Mouse (Mus musculus): Measurements from ENCODE around the gene Rxylt1. TPM values are rescaled to one million over a fixed set of nuclear protein-coding genes. Genes with fewer than 3 reads are reported as not detected.
A peak's percentile ranks its signal among the peaks of the same experiment; 100 is the strongest.

Gene Rxylt1
- total RNA-seq, 1 experiment: 49.9 TPM

GRCm38 (mm10) chr10:122040372-122040771 is 56.8 kb downstream of the Rxylt1 start:
- in situ Hi-C loops (cut with MboI; ENCODE audit: low sequenced_read_pairs in 2 of 2, unreplicated experiment in 2 of 2): loop anchor here (5.0 to 25.0 kb wide), 2 partner anchors 278 to 338 kb away; no protein-coding TSS in a partner anchor
- Histone ChIP-seq H3K4me1 (ENCODE audit: control insufficient read depth in 2 of 2, insufficient read depth in 2 of 2, low read length in 2 of 2, poor library complexity in 1 of 2) (0 out of 4 replicates have a peak, but pooled peaks cover 0 to 2% of the 10 kb centered on the region in 2 experiments), H3K36me3 (ENCODE audit: control insufficient read depth, insufficient read depth, low read length, poor library complexity, severe bottlenecking) (no peaks in the 10 kb centered on the region), H3K9me3 (ENCODE audit: control insufficient read depth, insufficient read depth, low read depth, low read length) (no peaks in the 10 kb centered on the region), H3K4me3 (ENCODE audit: insufficient read depth in 1 of 2, low read depth in 1 of 2, low read length in 2 of 2, poor library complexity in 1 of 2, severe bottlenecking in 1 of 2) (no peak overlapping the region), H3K9ac (ENCODE audit: insufficient read depth, low read depth, low read length, poor library complexity, severe bottlenecking) (no peak overlapping the region), H3K27ac (ENCODE audit: insufficient read depth, low read depth, low read length, poor library complexity, severe bottlenecking) (no peak overlapping the region)
- TF ChIP-seq MAFK (IDR thresholded peaks at IDR 0.05; ENCODE audit: insufficient read depth, low read depth, low read length): no peak
- TF ChIP-seq ZC3H11A (IDR thresholded peaks at IDR 0.05; ENCODE audit: borderline replicate concordance, low read depth, low read length): 0 out of 2 replicates have a peak, but pooled peaks have one; percentile 22
- TF ChIP-seq HCFC1 (IDR thresholded peaks at IDR 0.05; ENCODE audit: borderline replicate concordance, insufficient read depth, low read length): no peak
- no peak for TF ChIP-seq ZNF384 (IDR thresholded peaks at IDR 0.05; ENCODE audit: low read depth, low read length)
- TF ChIP-seq CHD2 (IDR thresholded peaks at IDR 0.05; ENCODE audit: low read depth, low read length): no peak
- DNase-seq (ENCODE audit: low read depth, low spot score): no peak

- in situ Hi-C loops (cut with MboI; ENCODE audit: low sequenced_read_pairs in 2 of 2, unreplicated experiment in 2 of 2): loop anchor here in 1 of 2 experiments (25.0 kb wide), 1 partner anchor 277 kb away; no protein-coding TSS in a partner anchor
- no peak for DNase-seq (ENCODE audit: low read depth, low spot score)
Observed at GRCm38 (mm10) chr10:122039566-122039965, 57.6 kb downstream of the Rxylt1 start.

GRCm38 (mm10) chr10:122038554-122038953 is 58.6 kb downstream of the Rxylt1 start:
- H3K9ac ChIP-seq (ENCODE audit: insufficient read depth, low read depth, low read length, poor library complexity, severe bottlenecking): no peak overlapping the region
- 0 out of 4 replicates have a peak overlapping the region, but pooled peaks of 1 of the 2 experiments have one; percentile 16 for H3K4me3 ChIP-seq (ENCODE audit: insufficient read depth in 1 of 2, low read depth in 1 of 2, low read length in 2 of 2, poor library complexity in 1 of 2, severe bottlenecking in 1 of 2)
- DNase-seq (ENCODE audit: low read depth, low spot score): no peak
- TF ChIP-seq MAFK (IDR thresholded peaks at IDR 0.05; ENCODE audit: insufficient read depth, low read depth, low read length): no peak
- TF ChIP-seq HCFC1 (IDR thresholded peaks at IDR 0.05; ENCODE audit: borderline replicate concordance, insufficient read depth, low read length): peak; percentile 91
- H3K9me3 ChIP-seq (ENCODE audit: control insufficient read depth, insufficient read depth, low read depth, low read length): no peaks in the 10 kb centered on the region
- H3K27ac ChIP-seq (ENCODE audit: insufficient read depth, low read depth, low read length, poor library complexity, severe bottlenecking): no peak overlapping the region
- H3K36me3 ChIP-seq (ENCODE audit: control insufficient read depth, insufficient read depth, low read length, poor library complexity, severe bottlenecking): no peaks in the 10 kb centered on the region
- 0 out of 4 replicates have a peak, but pooled peaks cover 0 to 2% of the 10 kb centered on the region in 2 experiments for H3K4me1 ChIP-seq (ENCODE audit: control insufficient read depth in 2 of 2, insufficient read depth in 2 of 2, low read length in 2 of 2, poor library complexity in 1 of 2)
- in situ Hi-C loops (cut with MboI; ENCODE audit: low sequenced_read_pairs in 2 of 2, unreplicated experiment in 2 of 2): loop anchor here in 1 of 2 experiments (25.0 kb wide), 1 partner anchor 276 kb away; no protein-coding TSS in a partner anchor

More at GRCm38 (mm10) chr10:122039566-122039965, 57.6 kb downstream of the Rxylt1 start:
- Histone ChIP-seq H3K36me3 (ENCODE audit: control insufficient read depth, insufficient read depth, low read length, poor library complexity, severe bottlenecking) (no peaks in the 10 kb centered on the region), H3K4me3 (ENCODE audit: insufficient read depth in 1 of 2, low read depth in 1 of 2, low read length in 2 of 2, poor library complexity in 1 of 2, severe bottlenecking in 1 of 2) (no peak overlapping the region), H3K4me1 (ENCODE audit: control insufficient read depth in 2 of 2, insufficient read depth in 2 of 2, low read length in 2 of 2, poor library complexity in 1 of 2) (0 out of 4 replicates have a peak, but pooled peaks cover 0 to 2% of the 10 kb centered on the region in 2 experiments), H3K9ac (ENCODE audit: insufficient read depth, low read depth, low read length, poor library complexity, severe bottlenecking) (no peak overlapping the region), H3K27ac (ENCODE audit: insufficient read depth, low read depth, low read length, poor library complexity, severe bottlenecking) (no peak overlapping the region), H3K9me3 (ENCODE audit: control insufficient read depth, insufficient read depth, low read depth, low read length) (no peaks in the 10 kb centered on the region)
- TF ChIP-seq ZC3H11A (IDR thresholded peaks at IDR 0.05; ENCODE audit: borderline replicate concordance, low read depth, low read length): no peak
- TF ChIP-seq ZNF384 (IDR thresholded peaks at IDR 0.05; ENCODE audit: low read depth, low read length): no peak
- no peak for TF ChIP-seq MAFK (IDR thresholded peaks at IDR 0.05; ENCODE audit: insufficient read depth, low read depth, low read length)
- no peak for TF ChIP-seq CHD2 (IDR thresholded peaks at IDR 0.05; ENCODE audit: low read depth, low read length)
- no peak for TF ChIP-seq HCFC1 (IDR thresholded peaks at IDR 0.05; ENCODE audit: borderline replicate concordance, insufficient read depth, low read length)

GRCm38 (mm10) chr10:122033271-122033670 is 63.9 kb downstream of the Rxylt1 start:
- H3K27ac ChIP-seq (ENCODE audit: insufficient read depth, low read depth, low read length, poor library complexity, severe bottlenecking): no peak overlapping the region
- TF ChIP-seq ZC3H11A (IDR thresholded peaks at IDR 0.05; ENCODE audit: borderline replicate concordance, low read depth, low read length) (no peak), HCFC1 (IDR thresholded peaks at IDR 0.05; ENCODE audit: borderline replicate concordance, insufficient read depth, low read length) (no peak), MAFK (IDR thresholded peaks at IDR 0.05; ENCODE audit: insufficient read depth, low read depth, low read length) (no peak), CHD2 (IDR thresholded peaks at IDR 0.05; ENCODE audit: low read depth, low read length) (no peak), ZNF384 (IDR thresholded peaks at IDR 0.05; ENCODE audit: low read depth, low read length) (no peak)
- no peak for DNase-seq (ENCODE audit: low read depth, low spot score)
- no peaks in the 10 kb centered on the region for H3K9me3 ChIP-seq (ENCODE audit: control insufficient read depth, insufficient read depth, low read depth, low read length)
- H3K9ac ChIP-seq (ENCODE audit: insufficient read depth, low read depth, low read length, poor library complexity, severe bottlenecking): no peak overlapping the region
- in situ Hi-C loops (cut with MboI; ENCODE audit: low sequenced_read_pairs in 2 of 2, unreplicated experiment in 2 of 2): loop anchor here in 1 of 2 experiments (25.0 kb wide), 1 partner anchor 271 kb away; no protein-coding TSS in a partner anchor
- 0 out of 4 replicates have a peak, but pooled peaks cover 0 to 1% of the 10 kb centered on the region in 2 experiments for H3K4me1 ChIP-seq (ENCODE audit: control insufficient read depth in 2 of 2, insufficient read depth in 2 of 2, low read length in 2 of 2, poor library complexity in 1 of 2)
- no peak overlapping the region for H3K4me3 ChIP-seq (ENCODE audit: insufficient read depth in 1 of 2, low read depth in 1 of 2, low read length in 2 of 2, poor library complexity in 1 of 2, severe bottlenecking in 1 of 2)
- no peaks in the 10 kb centered on the region for H3K36me3 ChIP-seq (ENCODE audit: control insufficient read depth, insufficient read depth, low read length, poor library complexity, severe bottlenecking)

All from ES-E14 (cell line).